Mouse (Mus musculus) CH12.LX (cell line): ENCODE measurements at regions not wholly inside any gene's neighbourhood (a gene's known extent, or its start where the extent isn't known, plus 50 kb on each side); places are given as distances from the start of the nearest gene placed in this dataset.

Experiments
- DNase-seq: peaks from one replicate; pipeline ENCODE4 v3.0.0-alpha.2; 2013; ENCODE audit errors: extremely low read depth
- H3K27ac ChIP-seq: 2 replicates; pipeline ENCODE4 v1.5.1; 2012; ENCODE audit warnings: low read depth, mild to moderate bottlenecking, control low read depth, moderate library complexity; ENCODE audit not compliant: insufficient read depth
- H3K27me3 ChIP-seq: replicated peaks from 2 replicates; pipeline ENCODE3; 2012; ENCODE audit warnings: inconsistent platforms
- H3K36me3 ChIP-seq, 2 experiments: replicated peaks in 1 of 2; 2 replicates each; pipeline versions ENCODE3 to v1.6.1; 2012; ENCODE audit warnings: inconsistent platforms in 1 of 2, low read length in 1 of 2, mild to moderate bottlenecking in 1 of 2, mixed read lengths in 1 of 2, moderate library complexity in 1 of 2; ENCODE audit not compliant: control insufficient read depth in 1 of 2, insufficient read depth in 1 of 2
- H3K4me1 ChIP-seq, 2 experiments: 2 replicates each; pipeline ENCODE4 v1.6.1; 2012; ENCODE audit warnings: inconsistent platforms in 1 of 2, moderate library complexity in 1 of 2; ENCODE audit not compliant: insufficient read depth in 2 of 2, control insufficient read depth in 1 of 2
- H3K4me2 ChIP-seq: 2 replicates; pipeline ENCODE4 v1.6.1; 2012; ENCODE audit warnings: low read depth, mild to moderate bottlenecking, control low read depth; ENCODE audit not compliant: poor library complexity, insufficient read depth, severe bottlenecking
- H3K4me3 ChIP-seq, 3 experiments: fragments of 150-350 bp in 1 of 3; sonication (generic) in 1 of 3; replicated peaks in 1 of 3; 2 replicates each; pipeline versions ENCODE3 to v1.5.1; 2011 to 2012; ENCODE audit warnings: low read depth in 2 of 3, low read length in 2 of 3, mild to moderate bottlenecking in 2 of 3, moderate library complexity in 2 of 3, control low read depth in 1 of 3, improper control_type of control experiment in 1 of 3, inconsistent platforms in 1 of 3, mixed read lengths in 1 of 3; ENCODE audit not compliant: poor library complexity in 1 of 3
- H3K79me2 ChIP-seq: replicated peaks from 2 replicates; pipeline ENCODE4 v1.6.1; 2012; ENCODE audit warnings: mild to moderate bottlenecking, moderate library complexity; ENCODE audit not compliant: control insufficient read depth, poor library complexity, insufficient read depth, severe bottlenecking; ENCODE audit errors: extremely low read depth
- H3K9ac ChIP-seq: 2 replicates; pipeline ENCODE4 v1.6.1; 2012; ENCODE audit warnings: low read depth, mild to moderate bottlenecking, control low read depth, moderate library complexity; ENCODE audit not compliant: insufficient read depth
- H3K9me3 ChIP-seq: replicated peaks from 2 replicates; pipeline ENCODE3; 2012; ENCODE audit warnings: low read length, inconsistent platforms, mixed read lengths
- BHLHE40 ChIP-seq: IDR thresholded peaks from 2 replicates; pipeline ENCODE4 v1.6.1; 2011; ENCODE audit warnings: mild to moderate bottlenecking, low read depth, low read length, improper control_type of control experiment
- E2F4 ChIP-seq: IDR thresholded peaks from 2 replicates; pipeline ENCODE4 v1.6.1; 2011; ENCODE audit warnings: low read depth, low read length, improper control_type of control experiment; ENCODE audit not compliant: insufficient replicate concordance
- ELF1 ChIP-seq: IDR thresholded peaks from 2 replicates; pipeline ENCODE4 v1.6.1; 2014; ENCODE audit warnings: low read depth, mild to moderate bottlenecking, inconsistent platforms, low read length, improper control_type of control experiment
- EP300 ChIP-seq: IDR thresholded peaks from 2 replicates; pipeline ENCODE4 v1.6.1; 2011; ENCODE audit warnings: low read length, improper control_type of control experiment
- ETS1 ChIP-seq: conservative IDR thresholded peaks from 2 replicates; pipeline ENCODE4 v1.6.1; 2012; ENCODE audit warnings: low read depth, mild to moderate bottlenecking, inconsistent platforms, low read length, improper control_type of control experiment, moderate library complexity
- GABPA ChIP-seq: IDR thresholded peaks from 2 replicates; pipeline ENCODE4 v1.6.1; 2012; ENCODE audit warnings: low read depth, low read length, improper control_type of control experiment, inconsistent platforms; ENCODE audit not compliant: insufficient replicate concordance
- IRF4 ChIP-seq: IDR thresholded peaks from 2 replicates; pipeline ENCODE4 v1.6.1; 2014; ENCODE audit warnings: low read depth, mild to moderate bottlenecking, inconsistent platforms, low read length, improper control_type of control experiment
- JUN ChIP-seq: IDR thresholded peaks from 2 replicates; pipeline ENCODE4 v1.6.1; 2011; ENCODE audit warnings: low read depth, mild to moderate bottlenecking, low read length, improper control_type of control experiment, moderate library complexity; ENCODE audit not compliant: insufficient read depth
- MEF2A ChIP-seq: IDR thresholded peaks from 2 replicates; pipeline ENCODE4 v1.6.1; 2014; ENCODE audit warnings: low read depth, mild to moderate bottlenecking, inconsistent platforms, low read length, improper control_type of control experiment, borderline replicate concordance
- NELFE ChIP-seq: IDR thresholded peaks from 2 replicates; pipeline ENCODE4 v1.6.1; 2011; ENCODE audit warnings: low read depth, low read length, improper control_type of control experiment
- NRF1 ChIP-seq: IDR thresholded peaks from 2 replicates; pipeline ENCODE4 v1.6.1; 2014; ENCODE audit warnings: low read depth, mild to moderate bottlenecking, inconsistent platforms, low read length, improper control_type of control experiment, moderate library complexity
- PAX5 ChIP-seq: IDR thresholded peaks from 2 replicates; pipeline ENCODE4 v1.6.1; 2012; ENCODE audit warnings: low read length, inconsistent platforms, mixed read lengths
- POLR2AphosphoS2 ChIP-seq: IDR thresholded peaks from 2 replicates; pipeline ENCODE4 v1.6.1; 2011; ENCODE audit warnings: low read depth, low read length, improper control_type of control experiment
- RCOR1 ChIP-seq: conservative IDR thresholded peaks from 2 replicates; pipeline ENCODE4 v1.6.1; 2012; ENCODE audit warnings: low read depth, mild to moderate bottlenecking, inconsistent platforms, low read length, improper control_type of control experiment
- SIN3A ChIP-seq: IDR thresholded peaks from 2 replicates; pipeline ENCODE4 v1.6.1; 2012; ENCODE audit warnings: low read length, improper control_type of control experiment, inconsistent platforms
- TCF12 ChIP-seq: IDR thresholded peaks from 2 replicates; pipeline ENCODE4 v1.6.1; 2014; ENCODE audit warnings: low read depth, mild to moderate bottlenecking, inconsistent platforms, low read length, improper control_type of control experiment
- UBTF ChIP-seq: IDR thresholded peaks from 2 replicates; pipeline ENCODE4 v1.6.1; 2012; ENCODE audit warnings: low read depth, mild to moderate bottlenecking, inconsistent platforms, low read length, improper control_type of control experiment, moderate library complexity
- ZC3H11A ChIP-seq: IDR thresholded peaks from 2 replicates; pipeline ENCODE4 v1.6.1; 2012; ENCODE audit warnings: low read depth, mild to moderate bottlenecking, inconsistent platforms, low read length, improper control_type of control experiment
- ZKSCAN1 ChIP-seq: IDR thresholded peaks from 2 replicates; pipeline ENCODE4 v1.6.1; 2012; ENCODE audit warnings: low read depth, inconsistent platforms, low read length, improper control_type of control experiment, borderline replicate concordance
- ZMIZ1 ChIP-seq: IDR thresholded peaks from 2 replicates; pipeline ENCODE4 v1.6.1; 2012; ENCODE audit warnings: low read depth, mild to moderate bottlenecking, inconsistent platforms, low read length, improper control_type of control experiment
- ZNF384 ChIP-seq: IDR thresholded peaks from 2 replicates; pipeline ENCODE4 v1.6.1; 2012; ENCODE audit warnings: low read depth, low read length, improper control_type of control experiment, inconsistent platforms
- dilution Hi-C: fragments of 300-500 bp; cut with MboI; formaldehyde crosslinking; loops from 2 replicates; pipeline ENCODE4 v1.14.3; 2020; ENCODE audit warnings: low sequenced_read_pairs; ENCODE audit not compliant: extremely low pct_unique_long_range_greater_than_20kb, extremely low pct_ligation_motif_present
- in situ Hi-C: fragments of 300-500 bp; cut with MboI; formaldehyde crosslinking; loops from 3 replicates; pipeline ENCODE4 v1.14.3; 2019; ENCODE audit warnings: low sequenced_read_pairs, low pct_ligation_motif_present, low pct_unique_long_range_greater_than_20kb, mixed read lengths

GRCm38 (mm10) chr4:105451871-105452270 is 294.7 kb downstream of the Plpp3 start:
- Histone ChIP-seq H3K36me3 (no peaks in the 10 kb centered on the region), H3K79me2 (no peaks in the 10 kb centered on the region), H3K9me3 (no peaks in the 10 kb centered on the region), H3K9ac (no peak overlapping the region), H3K4me3 (no peak overlapping the region), H3K27ac (no peak overlapping the region), H3K27me3 (no peaks in the 10 kb centered on the region), H3K4me1 (no peaks in the 10 kb centered on the region; a peak in 1 of 4 replicates), H3K4me2 (no peak overlapping the region)
- DNase-seq = no peak
- dilution Hi-C loops = no loop called here
- no peak for TF ChIP-seq TCF12
- no peak for TF ChIP-seq E2F4
- TF ChIP-seq ZMIZ1 = no peak
- TF ChIP-seq SIN3A = no peak
- no peak for TF ChIP-seq MEF2A
- no peak for TF ChIP-seq GABPA
- TF ChIP-seq NELFE = no peak
- no peak for TF ChIP-seq POLR2AphosphoS2
- no peak for TF ChIP-seq JUN
- in situ Hi-C loops = no loop called here

DNA sequence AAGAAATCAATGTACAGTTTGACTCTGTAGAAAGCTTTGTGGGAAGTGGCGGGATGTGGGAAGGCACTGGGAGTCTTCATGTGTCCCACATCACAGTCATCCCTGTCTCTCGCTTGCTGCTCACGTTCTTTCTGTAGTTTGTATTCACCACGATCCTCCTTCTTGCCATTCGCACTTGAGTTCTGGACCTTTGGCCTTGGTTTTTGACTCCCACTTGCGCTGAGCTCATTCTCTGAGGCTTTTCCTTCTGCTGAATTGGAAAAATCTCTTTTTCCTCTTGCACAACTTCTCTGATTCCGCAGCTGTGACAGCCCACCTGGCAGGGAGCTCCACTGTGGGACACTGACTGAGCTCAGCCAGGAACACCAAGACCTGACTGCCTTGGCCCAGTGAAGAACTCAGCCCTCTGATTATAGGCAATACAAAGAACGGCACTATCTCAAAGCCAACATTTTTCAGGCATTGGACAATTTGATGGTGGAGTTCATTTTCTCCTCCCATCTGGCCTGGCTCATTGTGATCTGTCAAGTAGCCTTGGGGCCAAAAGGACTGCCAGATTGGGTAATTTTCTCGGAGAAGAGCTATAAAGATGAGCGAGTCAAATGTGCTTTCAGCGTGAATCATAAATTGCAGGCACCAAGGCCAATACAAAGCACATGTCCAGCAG is 299.9 kb downstream of the Plpp3 start:
- no peak overlapping the region for H3K4me3 ChIP-seq
- dilution Hi-C loops = no loop called here

GRCm38 (mm10) chr4:105459991-105460688 is 303.0 kb downstream of the Plpp3 start:
- dilution Hi-C loops = no loop called here
- H3K4me2 ChIP-seq = no peak overlapping the region

More for the DNA sequence above, 299.9 kb downstream of the Plpp3 start:
- in situ Hi-C loops = no loop called here
- H3K4me1 ChIP-seq = no peaks in the 10 kb centered on the region
- H3K27me3 ChIP-seq = peaks cover 3% of the 10 kb centered on the region
- H3K36me3 ChIP-seq = no peaks in the 10 kb centered on the region
- H3K79me2 ChIP-seq = no peaks in the 10 kb centered on the region
- no peak overlapping the region for H3K9ac ChIP-seq
- H3K27ac ChIP-seq = no peak overlapping the region
- H3K4me2 ChIP-seq = no peak overlapping the region
- DNase-seq = no peak
- no peaks in the 10 kb centered on the region for H3K9me3 ChIP-seq
- TF ChIP-seq MEF2A (no peak), IRF4 (no peak), ZNF384 (no peak)

More at GRCm38 (mm10) chr4:105459991-105460688, 303.0 kb downstream of the Plpp3 start:
- Histone ChIP-seq H3K36me3 (no peaks in the 10 kb centered on the region), H3K9me3 (no peaks in the 10 kb centered on the region), H3K79me2 (no peaks in the 10 kb centered on the region), H3K4me3 (no peak overlapping the region), H3K4me1 (no peaks in the 10 kb centered on the region), H3K27ac (no peak overlapping the region), H3K9ac (no peak overlapping the region), H3K27me3 (peaks cover 3% of the 10 kb centered on the region)
- DNase-seq = no peak
- TF ChIP-seq JUN (no peak), EP300 (no peak), ELF1 (no peak), UBTF (no peak), ETS1 (no peak), NRF1 (no peak), ZKSCAN1 (no peak), PAX5 (no peak), ZC3H11A (no peak), ZMIZ1 (no peak), BHLHE40 (no peak), RCOR1 (no peak), E2F4 (no peak), SIN3A (no peak)
- in situ Hi-C loops = no loop called here
